Mouse (Mus musculus): ENCODE data around the gene Gck.
"Not testable (repeated sequence)": the region's sequence is repeated elsewhere in the genome, so short reads cannot be mapped to it uniquely, and the experiment has no call there.

Gck gene

DNA sequence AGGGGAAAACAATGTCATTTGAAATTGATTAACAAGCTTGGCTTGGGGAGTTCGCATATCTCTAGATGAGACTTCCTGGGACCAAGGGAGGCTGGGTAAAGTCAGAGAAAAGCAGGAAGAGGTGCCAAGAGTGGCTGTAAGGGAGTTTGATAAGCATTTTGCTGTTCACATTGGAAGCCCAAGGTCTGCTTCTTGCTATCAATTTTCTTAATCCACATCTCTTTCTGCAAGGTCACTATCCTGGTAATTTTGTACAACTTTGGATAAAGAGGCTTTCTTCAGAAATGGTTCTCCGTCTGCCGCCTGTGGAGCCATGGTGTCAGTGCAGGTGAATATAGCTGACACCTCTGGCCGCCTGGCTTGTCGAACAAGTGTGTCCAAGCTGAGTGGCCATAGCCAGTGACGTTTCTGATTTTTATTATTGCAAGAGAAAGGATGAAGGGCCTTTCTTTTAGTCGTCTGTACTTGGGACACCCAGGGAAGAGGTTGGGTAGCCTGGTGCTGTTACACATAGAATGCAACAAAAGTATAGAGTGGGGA lies 5.2 kb upstream of the Gck start:
- peak; percentile 48 for DNase-seq (ENCODE audit: low read depth, low spot score)

DNA sequence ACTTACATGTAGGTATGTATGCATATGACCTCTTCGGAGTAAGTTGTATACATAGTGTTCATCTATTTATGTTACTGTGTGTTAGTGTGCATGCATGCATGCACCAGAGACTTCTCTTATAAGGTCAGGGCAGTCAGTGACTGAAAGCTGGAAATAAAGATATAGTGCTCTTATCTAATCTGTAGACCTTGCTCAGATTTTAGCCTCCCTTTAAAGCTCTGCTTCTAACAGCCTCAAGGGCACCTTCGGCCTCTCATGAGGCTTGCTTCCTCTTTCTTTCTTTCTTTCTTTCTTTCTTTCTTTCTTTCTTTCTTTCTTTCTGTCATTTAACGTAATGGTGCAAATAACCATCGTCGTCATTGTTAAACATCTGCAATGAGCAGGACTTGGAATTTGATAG lies 4.6 kb upstream of the Gck start:
- DNase-seq (ENCODE audit: low read depth, low spot score): no peak

DNA sequence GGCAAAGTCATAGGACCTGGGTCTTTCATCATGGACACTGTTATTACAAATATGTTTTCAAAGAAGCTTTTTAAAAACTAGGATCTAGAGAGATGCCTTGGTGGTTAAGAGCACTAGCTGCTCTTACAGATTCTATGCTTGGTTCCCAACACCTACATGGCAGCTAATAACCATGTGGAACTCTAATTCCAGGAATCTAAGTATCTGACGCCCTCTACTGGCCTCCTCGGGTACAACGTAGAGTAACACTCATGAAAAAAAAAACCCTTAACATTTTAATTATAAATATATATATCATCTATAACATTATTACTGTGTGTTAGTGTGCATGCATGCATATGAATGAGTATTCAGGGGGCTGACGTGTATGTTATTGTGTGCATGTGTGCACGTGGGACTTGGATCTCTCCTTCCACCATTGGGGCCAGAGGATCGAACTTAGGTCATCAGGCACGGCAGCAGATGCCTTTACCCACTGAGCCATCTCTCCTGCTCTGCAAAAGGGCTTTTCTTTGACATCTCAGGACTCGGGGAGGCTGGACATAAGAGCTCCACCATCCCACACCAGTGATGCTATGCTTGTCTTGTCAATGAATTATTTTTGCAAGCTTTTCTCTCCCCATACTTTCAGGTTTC lies 3.4 kb upstream of the Gck start:
- no peak for DNase-seq (ENCODE audit: low read depth, low spot score)

DNA sequence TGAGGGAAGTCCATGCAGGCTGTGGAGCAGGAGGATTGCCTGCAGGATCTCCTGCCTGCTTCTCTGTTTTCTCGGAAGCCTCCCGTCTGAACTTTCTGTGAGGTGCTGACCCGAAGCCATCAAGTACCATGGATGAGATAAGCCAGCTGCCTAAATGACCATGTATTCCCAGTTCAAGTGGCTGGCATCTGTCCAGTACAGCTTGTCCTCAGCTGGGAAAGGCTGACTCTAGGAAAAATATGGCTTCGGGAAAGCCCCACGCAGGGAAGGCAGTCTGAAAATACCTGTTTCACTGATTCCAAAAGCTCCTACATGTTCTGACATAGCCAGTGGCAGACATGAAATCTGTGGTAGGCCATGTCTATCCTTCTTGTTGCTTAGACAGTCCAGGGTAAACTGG lies 2.6 kb upstream of the Gck start:
- DNase-seq (ENCODE audit: low read depth, low spot score): no peak

DNA sequence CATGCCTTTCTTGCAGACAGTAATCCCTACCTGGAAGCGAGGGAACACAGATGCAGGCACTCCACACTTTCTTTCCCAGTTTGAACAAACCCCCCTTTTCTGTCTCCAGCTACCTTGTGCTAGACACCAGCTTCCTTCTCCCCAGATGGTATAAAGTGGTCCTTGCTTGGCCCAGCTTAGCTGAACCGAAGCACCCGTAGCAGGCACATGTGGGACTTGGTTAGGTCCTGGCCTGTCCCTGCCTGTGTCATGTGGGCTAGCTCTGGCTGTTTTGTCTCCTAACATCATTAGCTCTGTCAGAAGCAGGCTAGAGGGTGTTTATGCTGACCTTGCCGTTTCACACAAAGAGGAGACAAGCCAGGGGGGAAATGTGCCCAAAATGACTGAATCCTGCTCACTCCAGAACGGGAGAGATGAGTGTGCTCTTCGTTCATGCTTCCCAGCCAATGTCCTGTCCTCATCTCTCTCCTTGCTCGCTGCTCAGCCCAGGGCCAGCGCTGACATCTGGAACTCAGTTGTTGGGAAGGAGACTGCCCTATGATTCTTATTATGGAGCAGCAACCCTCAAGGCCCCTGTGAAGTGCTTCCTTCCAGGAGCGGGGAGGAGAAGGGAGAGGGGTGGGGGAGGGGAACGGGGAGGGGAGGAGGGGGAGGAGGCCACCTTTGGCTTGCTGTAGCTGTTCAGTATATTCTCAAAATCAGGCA lies 1.2 kb downstream of the Gck start:
- DNase-seq (ENCODE audit: low read depth, low spot score): no peak

DNA sequence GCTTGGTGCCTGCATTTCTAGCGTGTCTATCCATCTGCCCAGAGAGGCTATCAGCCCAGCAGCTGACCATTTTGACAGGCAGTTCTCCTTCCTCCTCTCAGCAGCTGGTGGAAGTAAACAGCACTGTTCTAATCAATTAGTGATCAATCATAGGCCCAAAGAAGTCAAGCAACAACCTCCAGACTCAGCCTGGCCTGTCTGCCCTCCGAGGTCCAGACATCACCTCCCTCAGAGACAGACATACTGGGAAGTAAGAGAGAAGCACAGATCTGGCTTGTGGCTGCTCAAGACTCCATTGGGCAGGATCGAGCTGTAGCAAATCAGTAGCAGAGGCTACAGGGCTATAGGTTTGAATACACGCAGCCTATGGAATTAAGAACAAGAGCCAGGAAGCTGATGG lies 2.1 kb downstream of the Gck start:
- DNase-seq (ENCODE audit: low read depth, low spot score): no peak

DNA sequence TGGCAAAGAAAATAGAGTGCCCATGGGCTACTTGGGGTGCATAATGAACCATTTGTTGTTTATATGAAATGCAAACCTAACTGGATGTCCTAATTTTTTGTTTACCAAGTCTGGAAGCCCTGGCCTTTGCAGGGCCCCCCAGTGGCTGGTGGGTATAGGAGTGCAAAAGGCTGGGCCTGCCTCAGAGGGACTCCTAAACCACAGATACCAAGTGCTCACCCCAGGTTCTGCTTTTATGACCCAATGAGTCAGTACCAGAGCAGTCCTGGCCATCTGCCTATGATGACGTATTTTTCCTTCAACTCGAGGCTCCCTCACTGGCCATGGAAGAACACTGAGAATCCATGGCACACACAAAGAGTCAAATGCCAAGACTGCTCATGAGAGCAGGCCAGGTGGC lies 4.8 kb downstream of the Gck start:
- DNase-seq (ENCODE audit: low read depth, low spot score): no peak

DNA sequence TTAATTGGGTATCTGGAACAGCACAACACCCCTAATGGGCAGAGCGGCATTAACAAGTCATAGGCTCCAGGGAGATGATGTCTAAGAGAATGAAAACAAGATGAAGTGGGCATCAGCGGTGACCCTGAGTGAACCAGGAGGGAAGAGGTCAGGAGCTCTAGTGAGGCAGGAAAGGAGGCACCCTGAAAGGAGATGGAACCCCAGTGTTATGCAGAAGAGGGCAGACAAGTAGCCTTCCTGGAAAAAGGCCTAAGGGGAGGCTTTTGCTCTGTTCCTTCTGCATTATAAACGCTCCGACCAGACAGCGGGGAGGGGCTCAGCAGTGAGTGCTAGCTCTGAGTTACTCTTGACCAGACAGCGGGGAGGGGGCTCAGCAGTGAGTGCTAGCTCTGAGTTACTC lies 6.9 kb downstream of the Gck start:
- DNase-seq (ENCODE audit: low read depth, low spot score): no peak

DNA sequence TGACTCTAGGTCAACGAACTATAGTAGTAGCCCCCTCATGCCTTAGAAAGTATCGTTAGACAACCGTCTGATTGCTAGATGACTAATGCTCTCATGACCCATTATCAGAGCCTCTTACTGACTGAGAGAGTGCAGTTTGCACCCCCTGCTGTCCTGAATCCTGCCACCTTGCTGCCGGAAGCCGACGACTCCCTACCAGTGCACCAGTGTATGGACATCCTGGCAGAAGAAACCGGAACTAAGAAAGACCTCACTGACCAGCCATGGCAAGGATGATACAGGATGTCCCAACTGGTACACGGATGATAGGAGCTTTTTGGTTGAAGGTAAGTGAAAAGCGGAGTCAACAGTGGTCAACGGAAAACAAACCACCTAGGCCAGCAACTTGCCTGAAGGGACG lies 15.3 kb downstream of the Gck start:
- DNase-seq (ENCODE audit: low read depth, low spot score): not testable (repeated sequence)

DNA sequence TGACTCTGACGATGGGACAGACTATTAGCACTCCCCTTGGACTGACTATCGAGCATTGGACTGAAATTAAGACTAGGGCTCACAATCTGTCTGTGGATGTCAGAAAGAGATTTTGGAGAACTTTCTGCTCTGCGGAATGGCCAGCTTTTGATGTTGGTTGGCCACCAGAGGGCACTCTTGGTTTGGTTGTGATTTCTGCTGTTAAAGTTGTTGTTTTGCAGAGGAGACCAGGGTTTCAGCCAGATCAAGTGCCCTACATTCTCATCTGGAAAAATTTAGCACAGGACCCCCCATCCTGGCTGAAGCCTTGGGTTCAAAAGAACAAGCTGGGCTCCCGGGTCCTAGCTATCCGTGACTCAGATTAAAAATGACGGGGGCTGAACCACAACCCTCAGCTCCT lies 17.9 kb downstream of the Gck start:
- not testable (repeated sequence) for DNase-seq (ENCODE audit: low read depth, low spot score)

DNA sequence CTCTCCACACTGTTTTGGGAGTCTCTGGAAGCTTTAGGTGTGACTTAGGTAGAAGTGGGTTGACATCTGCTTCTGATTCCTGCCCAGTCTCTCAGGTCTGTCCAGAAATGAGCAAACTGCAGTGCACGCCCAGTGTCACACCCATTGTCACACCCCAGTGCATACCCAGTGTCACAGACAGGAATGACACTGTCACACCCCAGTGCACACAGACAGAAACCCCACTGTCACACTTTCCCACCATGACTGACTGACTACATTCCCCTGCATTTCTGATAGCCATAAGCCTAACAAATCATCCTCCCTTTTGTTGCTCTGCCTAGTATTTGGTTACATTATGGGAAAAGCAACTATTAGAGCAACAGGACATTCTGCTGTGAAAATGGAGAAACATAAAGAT lies 19.3 kb downstream of the Gck start:
- no peak for DNase-seq (ENCODE audit: low read depth, low spot score)

DNA sequence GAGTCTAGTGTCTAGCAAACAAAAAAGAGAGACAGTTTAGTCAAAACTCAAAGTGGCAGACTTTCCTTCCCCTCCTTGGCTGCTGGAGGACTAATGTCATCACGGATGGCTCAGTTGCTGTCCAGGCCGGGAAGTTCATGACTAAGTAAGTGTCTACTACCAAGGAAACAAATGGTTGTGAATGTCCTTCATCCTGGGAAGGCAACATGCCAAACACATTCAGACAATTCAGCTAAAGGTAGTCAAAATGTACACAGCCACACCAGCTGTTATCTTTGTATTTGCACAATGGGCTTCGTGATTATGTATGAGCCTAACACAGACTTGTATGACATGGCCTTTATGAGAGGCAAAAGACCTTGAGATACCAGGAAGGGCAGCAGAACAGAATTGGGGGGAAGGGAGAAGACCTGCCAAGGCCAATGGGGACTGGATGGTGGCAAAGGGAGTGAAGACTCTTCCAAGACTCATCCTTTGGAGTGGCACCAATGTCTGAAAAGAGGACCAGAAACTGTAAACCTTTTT lies 23.1 kb downstream of the Gck start:
- no peak for DNase-seq (ENCODE audit: low read depth, low spot score)

DNA sequence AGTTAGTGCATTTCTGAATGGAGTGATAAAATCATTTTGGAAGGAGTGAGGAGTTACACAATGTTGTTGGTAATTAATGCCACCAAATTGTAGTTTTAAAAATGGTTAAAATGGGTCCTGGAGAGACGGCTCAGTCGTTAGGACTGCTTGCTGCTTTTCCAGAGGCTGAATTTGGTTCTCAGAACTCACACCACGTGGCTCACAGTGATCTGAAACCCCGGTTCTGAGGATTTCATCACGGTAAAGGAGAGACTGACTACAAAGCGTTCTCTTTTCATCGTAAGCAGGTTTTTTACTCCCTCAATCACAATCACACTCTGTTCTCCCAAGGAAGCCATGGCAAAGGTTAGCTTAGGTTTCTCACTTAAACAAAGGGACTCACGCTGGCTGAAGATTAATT lies 25.2 kb downstream of the Gck start:
- no peak for DNase-seq (ENCODE audit: low read depth, low spot score)

DNA sequence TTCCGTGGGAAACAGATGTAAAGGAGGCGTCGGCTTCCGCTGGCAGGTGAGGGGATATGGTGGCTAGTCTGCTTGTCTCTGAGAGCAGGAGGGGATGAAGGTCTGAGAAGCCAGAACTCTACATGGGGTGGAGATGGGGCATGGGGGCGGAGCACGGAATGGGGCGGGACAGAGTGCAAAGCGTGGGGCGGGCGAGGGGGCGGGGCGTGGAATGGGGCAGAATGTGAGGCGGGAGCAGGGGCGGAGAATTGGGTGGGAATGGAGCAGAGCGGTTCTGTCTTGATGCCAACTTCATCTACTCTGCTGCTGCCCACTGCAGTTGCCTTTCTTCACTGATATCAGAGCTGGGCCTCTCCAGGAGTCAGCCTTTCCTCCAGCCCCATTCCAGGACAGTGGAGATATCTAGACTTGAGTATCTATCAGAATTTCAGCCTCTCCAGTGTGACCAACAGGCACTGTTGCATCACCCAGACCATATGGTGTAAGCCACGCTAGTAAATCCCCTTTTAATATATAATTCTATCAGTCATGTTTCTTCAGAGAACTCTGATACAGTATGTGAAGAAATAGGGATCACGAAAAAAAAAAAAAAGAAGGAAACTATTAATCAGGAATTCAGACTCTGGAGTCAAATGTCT lies 29.4 kb downstream of the Gck start:
- DNase-seq (ENCODE audit: low read depth, low spot score): no peak

DNA sequence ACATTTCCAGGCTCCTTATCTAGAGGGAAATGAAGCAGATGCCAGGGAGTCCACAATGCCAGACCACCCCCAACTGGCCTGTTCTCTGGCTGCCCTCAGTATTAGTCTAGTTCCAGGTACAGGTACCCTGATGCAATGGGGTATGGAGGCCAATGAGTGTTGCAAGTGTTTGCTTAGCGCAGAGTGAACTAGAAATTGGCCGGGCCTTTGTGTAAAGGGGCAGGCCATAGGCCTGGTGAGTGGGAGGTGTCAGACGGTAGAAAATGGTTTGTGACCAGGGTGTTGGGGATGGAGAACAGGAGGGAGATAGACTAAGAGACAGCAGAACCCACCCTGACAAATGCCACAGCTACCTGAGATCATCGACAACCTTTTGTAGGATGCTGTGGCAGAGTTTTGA lies 30.3 kb downstream of the Gck start:
- DNase-seq (ENCODE audit: low read depth, low spot score): no peak

DNA sequence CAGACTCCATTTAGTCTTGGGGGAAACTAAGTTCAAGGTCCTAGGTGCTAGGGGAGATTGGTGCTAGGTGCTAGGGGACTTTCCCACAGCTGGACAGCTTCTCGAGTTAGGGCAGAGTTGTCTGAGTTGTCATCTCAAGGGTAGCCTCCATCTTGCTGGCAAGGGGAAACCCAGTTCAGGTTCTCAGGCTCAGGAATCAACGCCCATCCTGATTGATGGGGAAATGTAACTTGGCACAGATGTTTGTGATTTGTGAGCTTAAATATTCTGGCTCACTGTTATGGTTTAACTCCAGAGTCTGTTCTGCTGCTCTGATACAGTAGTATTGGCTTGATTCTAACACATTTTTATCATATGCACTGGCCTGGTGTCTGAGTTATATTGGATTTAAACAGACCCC lies 31.8 kb downstream of the Gck start:
- no peak for DNase-seq (ENCODE audit: low read depth, low spot score)

DNA sequence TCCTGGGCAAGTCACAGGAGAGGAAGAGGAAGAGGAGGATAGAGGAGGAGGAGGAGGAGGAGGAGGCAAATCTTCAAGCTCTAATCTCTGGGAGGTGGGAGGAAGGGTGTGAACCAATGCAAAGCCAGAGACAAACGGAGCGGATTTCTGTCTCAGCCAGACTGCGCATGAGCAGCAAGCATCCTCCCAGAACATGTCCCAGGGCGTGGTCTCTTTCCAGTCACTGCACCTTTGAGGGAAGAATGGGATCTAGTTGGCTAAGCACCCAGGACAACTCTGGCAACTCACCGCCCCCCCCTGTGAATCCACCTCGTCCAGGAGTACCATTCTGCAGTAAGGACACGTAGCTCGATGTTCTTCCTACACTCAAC lies 33.7 kb downstream of the Gck start:
- DNase-seq (ENCODE audit: low read depth, low spot score): no peak

DNA sequence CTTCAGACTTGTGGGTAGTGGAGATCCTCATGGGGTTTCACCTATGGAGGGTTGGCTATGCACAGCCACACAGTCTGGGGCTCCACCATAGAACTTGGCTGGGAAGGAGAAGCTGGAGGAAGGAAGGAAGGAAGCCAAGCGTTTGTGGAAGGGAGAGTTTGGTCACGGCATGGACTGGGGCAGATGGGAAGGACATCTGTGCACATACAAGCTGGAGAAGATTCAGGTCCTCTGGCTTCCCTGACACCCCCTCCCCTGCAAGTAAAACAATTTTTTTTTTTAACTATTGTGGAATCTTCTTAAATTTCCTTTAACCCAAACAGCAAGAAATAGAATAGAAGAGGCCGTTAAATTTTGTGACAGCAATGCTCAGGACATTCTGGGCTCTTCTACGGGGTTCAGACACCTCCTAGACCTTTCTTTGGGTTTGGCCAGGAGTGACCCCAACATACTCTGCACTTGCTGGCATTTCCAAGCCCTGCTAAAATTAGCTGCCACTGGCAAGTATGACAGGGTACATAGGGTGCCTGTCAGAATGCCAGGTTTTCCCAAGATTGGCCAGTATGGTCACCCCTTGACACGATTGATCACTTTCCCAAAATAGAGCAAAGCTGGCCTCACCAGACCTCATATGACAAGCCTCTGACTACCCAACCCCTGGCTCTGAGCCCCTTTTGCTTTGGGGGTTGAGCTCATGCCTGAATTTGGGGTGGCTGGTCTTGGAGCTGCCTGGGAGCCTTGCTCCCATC lies 34.3 kb downstream of the Gck start:
- no peak for DNase-seq (ENCODE audit: low read depth, low spot score)

DNA sequence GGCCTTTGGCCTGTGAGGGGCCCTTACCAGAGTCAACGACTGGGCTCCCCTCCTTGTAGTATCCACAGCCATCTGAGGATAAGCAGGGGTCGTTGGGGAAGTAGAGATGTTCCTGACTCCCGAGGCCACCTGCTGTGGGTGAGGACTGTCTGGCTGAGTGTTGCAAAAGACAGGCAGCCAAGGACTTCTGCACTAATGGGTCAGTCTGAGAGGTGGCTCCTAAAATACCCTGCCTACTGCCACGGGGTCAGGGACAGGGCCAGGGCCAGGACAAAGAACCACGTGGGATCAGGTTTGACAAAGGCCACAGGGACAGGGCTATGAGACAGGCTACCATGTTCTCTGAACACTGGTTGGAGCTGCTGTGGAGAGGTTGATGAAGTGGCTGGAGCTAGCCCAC lies 34.9 kb downstream of the Gck start:
- no peak for DNase-seq (ENCODE audit: low read depth, low spot score)

DNA sequence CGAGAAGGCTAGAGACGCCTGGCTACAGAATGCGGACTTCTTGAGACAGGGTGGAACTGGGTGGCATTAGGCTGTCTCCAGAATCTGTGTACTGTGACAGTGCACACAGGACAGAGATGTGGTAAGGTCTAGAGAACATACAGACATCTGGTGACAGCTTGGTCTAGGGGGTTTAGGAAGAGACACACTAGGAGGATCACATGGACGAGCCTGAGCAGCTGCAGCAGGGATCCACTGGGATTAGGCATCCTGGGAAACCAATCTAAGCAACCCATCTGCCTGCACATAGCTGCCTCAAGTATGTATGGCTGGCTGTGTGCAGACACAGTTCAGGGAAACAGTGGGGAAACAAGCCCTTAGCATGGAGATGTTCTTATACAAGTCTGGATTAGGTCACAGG lies 35.9 kb downstream of the Gck start:
- no peak for DNase-seq (ENCODE audit: low read depth, low spot score)

DNA sequence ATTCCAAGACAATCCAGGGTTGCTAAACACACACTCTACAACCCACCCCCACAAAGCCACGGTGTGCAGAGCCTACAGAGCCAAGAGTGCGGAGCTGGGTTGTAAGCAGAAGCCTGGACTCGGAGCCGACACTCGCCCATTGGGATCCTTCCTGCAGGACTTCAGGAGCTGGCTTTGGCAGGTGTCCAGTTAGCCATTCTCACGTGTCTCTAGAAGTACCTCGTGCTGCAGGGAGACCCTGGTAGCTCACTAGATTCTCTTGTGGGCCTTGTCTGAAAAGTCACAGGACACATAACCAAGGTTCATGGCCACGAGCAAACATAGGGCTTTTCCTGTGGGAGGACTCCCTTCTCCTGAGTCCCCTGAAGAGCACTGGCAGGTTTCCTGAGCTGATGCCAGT lies 36.6 kb downstream of the Gck start:
- DNase-seq (ENCODE audit: low read depth, low spot score): no peak

DNA sequence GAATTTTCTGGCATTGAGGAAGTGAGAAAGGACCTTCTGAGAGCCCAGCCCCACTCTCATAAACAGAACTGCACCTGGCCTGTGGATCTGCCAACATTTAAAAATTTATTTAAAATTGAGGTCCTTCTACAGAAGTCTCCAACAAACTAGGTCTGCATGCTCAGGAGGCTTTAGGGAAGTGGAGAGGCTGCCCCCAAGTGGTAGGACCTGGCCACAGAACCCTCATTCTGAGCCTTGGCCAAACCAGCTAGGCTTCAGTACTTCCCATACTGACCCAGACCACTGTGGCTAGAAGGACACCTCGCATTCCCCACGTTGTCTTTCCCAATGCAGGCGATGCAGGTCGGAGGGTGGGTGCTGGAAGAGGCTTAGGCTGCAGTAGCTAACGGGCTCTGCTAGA lies 37.2 kb downstream of the Gck start:
- DNase-seq (ENCODE audit: low read depth, low spot score): peak; percentile 43
